Mouse (Mus musculus) brown adipose tissue, adult 24 weeks (tissue): ENCODE measurements around the gene Crispld2. TPM values are rescaled to one million over a fixed set of nuclear protein-coding genes. Genes with fewer than 3 reads are reported as not detected.

Source experiments
- H3K27ac ChIP-seq: fragments of 200-500 bp; replicated peaks from 2 replicates; pipeline ENCODE4 v1.5.1; 2012; ENCODE audit warnings: low read depth, mild to moderate bottlenecking, low read length
- H3K4me1 ChIP-seq: fragments of 200-500 bp; 2 replicates; pipeline ENCODE4 v1.6.1; 2012; ENCODE audit warnings: low read length, mixed read lengths; ENCODE audit not compliant: control insufficient read depth, insufficient read depth, insufficient read length
- H3K4me3 ChIP-seq: fragments of 200-500 bp; 2 replicates; pipeline ENCODE4 v1.5.1; 2012; ENCODE audit warnings: low read depth, mild to moderate bottlenecking, low read length, moderate library complexity; ENCODE audit not compliant: insufficient read depth
- polyA plus RNA-seq: library from polyadenylated mRNA; stranded (reverse); fragments of >200 nt; gene quantifications from 2 replicates; pipeline ENCODE4 v1.2.4, GENCODE M21; 2012; ENCODE audit not compliant: missing spikeins, insufficient read depth, insufficient read length

Crispld2 gene
- polyA plus RNA-seq, 1 experiment, result 6.9 TPM

DNA sequence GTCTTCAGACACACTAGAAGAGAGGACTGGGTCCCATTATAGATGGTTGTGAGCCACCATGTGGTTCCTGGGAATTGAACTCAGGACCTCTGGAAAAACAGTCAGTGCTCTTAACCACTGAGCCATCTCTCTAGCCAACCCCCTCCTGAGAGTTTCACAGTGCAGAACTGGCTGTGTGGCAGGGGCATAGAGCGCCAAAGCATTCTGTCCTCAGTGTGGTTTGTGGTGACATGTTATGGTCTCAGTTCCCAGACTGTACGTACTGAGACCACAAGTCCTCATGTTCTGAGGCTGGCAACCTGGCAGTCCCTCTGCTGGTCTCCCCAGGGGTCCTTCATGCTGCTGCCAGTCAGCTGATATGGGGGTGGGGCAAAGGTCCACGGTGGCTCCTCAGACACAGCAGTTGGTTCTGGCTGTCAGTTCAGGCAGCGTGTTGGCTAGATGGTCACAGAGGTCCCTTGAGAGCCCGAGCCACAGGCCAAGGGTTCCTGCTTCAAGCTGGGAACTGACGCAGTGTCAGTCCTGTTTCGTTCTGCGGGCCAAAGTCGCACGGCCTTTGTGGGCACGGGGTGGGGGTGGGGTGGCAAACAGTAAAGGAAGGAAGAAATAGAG lies 13.4 kb upstream of the Crispld2 start:
- Histone ChIP-seq H3K27ac (0 out of 2 replicates have a peak overlapping the region, but pooled peaks have one; percentile 2), H3K4me1 (peaks cover 3% of the 10 kb centered on the region; the same call in 1 of the 2 replicates), H3K4me3 (no peak overlapping the region)

DNA sequence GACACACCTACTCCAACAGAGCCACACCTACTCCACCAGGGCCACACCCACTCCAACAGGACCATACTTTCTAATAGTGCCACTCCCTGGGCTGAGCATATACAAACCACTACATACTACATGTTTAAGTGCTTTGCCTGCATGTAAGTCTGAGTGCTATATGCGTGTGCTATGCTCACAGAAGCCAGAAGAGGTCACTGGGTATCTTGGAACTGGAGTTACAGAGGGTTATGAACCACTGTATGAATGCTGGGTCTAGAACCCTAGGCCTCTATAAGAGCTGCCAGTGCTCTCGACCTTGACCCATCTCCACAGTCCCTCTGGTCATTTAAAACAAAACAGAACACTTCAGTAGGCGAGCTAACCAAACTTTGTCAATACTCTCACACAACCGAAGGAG lies 11.0 kb upstream of the Crispld2 start:
- Histone ChIP-seq H3K27ac (no peak overlapping the region), H3K4me3 (no peak overlapping the region), H3K4me1 (peaks cover 3% of the 10 kb centered on the region; the same call in 1 of the 2 replicates)

DNA sequence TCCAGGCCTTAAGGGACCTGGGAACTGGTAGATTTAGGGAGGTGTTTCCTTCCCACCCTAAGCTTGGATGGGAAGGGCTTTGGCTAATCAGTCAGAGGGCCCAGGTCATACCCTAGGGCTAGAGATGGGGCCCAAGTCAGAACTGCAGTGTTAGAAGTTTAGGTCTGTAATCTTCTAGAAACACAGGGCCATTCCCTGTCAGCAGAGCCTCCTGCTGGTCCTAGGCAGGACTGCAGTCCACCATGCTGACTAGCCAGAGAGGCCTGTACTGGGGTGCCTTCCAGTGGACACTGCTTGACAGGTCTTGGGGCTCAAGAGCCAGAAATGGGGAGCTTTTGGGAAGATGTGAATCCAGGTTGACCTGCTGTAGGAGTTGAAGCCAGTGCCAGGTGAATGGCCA lies 8.2 kb upstream of the Crispld2 start:
- no peak overlapping the region for H3K27ac ChIP-seq

DNA sequence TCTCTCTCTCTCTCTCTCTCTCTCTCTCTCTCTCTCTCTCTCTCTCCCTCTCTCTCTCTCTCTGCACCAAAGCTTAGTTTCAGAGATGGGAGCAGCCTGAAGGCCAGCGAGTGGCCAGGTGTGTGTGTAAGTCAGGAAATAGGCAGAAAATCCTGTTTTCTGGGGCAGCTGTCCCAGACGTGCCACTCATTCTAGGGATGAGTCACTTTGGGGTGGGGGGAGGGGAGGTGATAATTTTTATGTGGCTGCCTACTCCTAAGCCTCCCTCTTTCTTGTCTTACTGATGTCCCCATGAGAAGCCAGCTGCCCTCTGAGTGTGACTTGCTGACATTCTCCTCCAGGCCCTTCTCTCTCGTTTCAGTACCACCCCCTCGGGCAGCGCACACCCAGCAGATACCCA lies 6.1 kb upstream of the Crispld2 start:
- no peaks in the 10 kb centered on the region for H3K4me1 ChIP-seq
- H3K4me3 ChIP-seq, result no peak overlapping the region
- H3K27ac ChIP-seq, result no peak overlapping the region

More for the DNA sequence above, 8.2 kb upstream of the Crispld2 start:
- no peak overlapping the region for H3K4me3 ChIP-seq
- H3K4me1 ChIP-seq, result peaks cover 3% of the 10 kb centered on the region; the same call in 1 of the 2 replicates

DNA sequence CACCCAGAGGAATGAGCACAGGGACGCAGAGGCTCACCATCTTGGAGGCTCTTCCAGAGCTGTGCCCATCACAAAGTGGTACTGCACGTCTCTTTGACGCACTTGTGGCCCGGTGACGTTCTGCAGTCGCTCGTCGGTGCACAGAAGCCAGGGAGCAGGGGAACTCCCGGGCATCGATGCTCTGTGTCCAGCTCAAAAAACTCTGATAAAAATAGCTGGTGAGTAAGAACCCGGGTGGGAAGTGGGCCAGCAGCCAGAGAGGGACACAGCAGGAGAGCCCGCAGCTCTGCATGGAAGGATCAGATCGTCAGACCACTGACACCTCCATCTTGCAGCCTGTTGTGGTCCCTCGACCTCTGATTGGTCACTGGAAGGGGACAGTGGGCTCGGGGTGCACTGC lies 4.2 kb upstream of the Crispld2 start:
- Histone ChIP-seq H3K4me3 (no peak overlapping the region), H3K27ac (no peak overlapping the region), H3K4me1 (no peaks in the 10 kb centered on the region)

DNA sequence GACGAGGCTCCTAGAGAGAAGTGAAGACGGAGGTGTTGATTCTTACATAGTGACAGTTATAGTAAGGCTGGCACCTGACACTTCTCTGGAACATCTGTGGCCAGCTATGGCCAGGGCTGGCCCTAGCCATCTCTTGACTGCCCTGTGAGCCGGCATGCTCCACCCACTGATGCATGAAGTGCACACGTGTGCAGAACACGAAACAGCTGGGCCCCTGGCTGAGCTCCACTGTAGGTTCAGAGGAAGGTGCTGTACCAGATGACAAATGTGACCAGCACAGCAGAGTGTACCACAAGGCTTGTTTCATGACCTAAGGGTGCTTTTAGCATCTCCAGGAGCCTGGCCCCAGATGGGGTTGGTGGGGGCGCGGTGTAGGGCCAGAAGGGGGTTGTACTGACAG lies 1.9 kb downstream of the Crispld2 start:
- Histone ChIP-seq H3K4me3 (peak overlapping the region; percentile 25), H3K4me1 (no peaks in the 10 kb centered on the region), H3K27ac (no peak overlapping the region)

DNA sequence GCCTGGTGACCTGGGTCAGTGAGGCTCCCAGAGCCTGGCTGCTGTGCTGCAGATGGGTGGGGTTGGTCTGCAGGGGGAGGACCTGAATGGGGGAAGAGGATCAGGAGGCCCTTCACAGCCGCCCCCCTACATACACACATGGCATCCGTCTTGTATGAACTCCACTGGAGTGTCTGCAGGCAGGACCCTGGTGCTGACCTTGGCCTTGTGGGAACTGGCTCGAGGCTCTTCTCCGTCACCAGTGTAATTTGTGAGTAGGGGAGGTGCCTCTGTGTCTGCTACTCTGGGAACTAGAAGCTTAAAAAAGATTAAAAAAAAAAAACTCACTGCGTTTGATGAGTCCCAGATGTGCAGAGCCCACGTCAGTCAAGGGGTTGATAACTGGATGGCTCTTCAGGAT lies 2.3 kb downstream of the Crispld2 start:
- Histone ChIP-seq H3K4me1 (no peaks in the 10 kb centered on the region), H3K4me3 (no peak overlapping the region; the same call in 1 of the 2 replicates), H3K27ac (no peak overlapping the region)

DNA sequence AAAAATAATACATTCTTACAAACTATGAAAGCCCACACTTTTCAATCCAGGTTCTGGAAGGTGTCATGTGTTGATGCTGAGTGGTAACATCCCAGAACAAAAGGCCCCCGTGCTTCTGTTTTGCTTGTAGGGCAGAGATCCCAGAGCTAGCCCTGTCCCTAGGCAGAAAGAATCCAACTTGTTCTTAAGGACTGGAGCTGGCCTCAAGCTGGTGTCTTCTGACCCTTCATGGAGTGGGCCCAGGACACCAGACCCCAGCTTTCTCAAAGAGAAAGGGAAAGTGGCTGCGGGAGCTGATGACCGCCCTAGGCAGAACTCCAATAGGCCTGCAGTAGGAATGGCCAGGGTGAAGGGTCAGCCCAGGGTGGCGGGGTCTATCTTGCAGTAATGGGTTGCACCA lies 5.0 kb downstream of the Crispld2 start:
- no peaks in the 10 kb centered on the region for H3K4me1 ChIP-seq
- H3K27ac ChIP-seq, result no peak overlapping the region
- H3K4me3 ChIP-seq, result no peak overlapping the region

DNA sequence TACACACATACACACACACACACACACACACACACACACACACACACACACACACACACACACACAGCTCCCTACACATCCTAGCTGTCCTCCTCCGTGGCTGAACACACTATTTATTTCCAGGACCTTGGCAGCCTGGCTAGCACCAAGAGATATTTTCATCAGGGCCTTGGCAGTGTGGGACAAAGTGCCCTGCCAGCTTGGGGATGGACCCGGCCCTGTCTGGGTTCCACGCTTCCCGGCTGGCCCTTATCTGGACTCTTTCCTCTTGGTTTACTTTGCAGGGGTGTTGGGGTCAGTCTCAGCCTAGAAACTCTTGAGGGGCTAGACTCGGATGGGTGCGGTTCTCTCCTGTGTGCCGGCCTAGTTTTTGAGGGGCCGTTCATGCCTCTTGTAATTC lies 8.2 kb downstream of the Crispld2 start:
- Histone ChIP-seq H3K4me1 (no peaks in the 10 kb centered on the region; the same call in 1 of the 2 replicates), H3K27ac (no peak overlapping the region), H3K4me3 (no peak overlapping the region)

DNA sequence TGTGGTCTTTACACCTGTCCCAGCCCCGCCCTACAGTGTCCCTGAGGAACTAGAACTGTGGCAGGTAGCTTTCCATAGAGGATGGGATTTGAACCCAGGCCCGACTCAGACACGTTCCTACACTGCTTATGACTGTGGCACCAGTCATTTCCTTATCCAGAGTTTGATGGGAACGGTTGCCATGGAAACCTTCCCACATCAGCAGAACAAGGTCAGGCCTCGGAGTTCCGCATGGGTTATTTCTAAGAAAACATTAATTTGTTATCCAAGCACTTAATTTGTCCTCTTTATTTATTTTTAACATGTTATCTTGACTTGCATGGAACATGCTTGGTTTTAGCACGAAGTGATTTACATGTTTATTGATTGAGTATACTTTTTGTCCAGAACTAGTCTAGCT lies 9.5 kb downstream of the Crispld2 start:
- Histone ChIP-seq H3K27ac (no peak overlapping the region), H3K4me1 (no peaks in the 10 kb centered on the region; the same call in 1 of the 2 replicates), H3K4me3 (no peak overlapping the region)

DNA sequence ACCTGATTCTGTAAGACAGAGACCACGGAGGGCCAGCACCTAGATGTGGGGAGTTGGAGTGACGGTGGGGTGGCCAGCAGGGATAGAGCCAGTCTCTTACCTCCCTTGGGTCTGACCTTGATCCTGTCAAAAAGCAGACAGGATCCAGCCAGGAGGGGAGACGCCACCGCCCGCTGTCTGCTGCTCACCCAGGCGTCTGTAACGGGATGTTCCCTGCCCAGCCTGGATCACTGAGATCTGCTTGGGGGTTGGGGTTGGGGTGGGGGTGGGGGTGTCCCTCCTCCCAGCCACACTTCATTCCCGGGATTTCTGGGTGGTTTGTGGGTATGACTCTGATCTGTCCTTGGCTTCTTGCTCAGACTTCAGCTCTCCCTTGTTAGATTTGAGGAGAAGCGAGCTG lies 10.1 kb downstream of the Crispld2 start:
- Histone ChIP-seq H3K4me3 (no peak overlapping the region), H3K4me1 (no peaks in the 10 kb centered on the region; the same call in 1 of the 2 replicates), H3K27ac (no peak overlapping the region)

DNA sequence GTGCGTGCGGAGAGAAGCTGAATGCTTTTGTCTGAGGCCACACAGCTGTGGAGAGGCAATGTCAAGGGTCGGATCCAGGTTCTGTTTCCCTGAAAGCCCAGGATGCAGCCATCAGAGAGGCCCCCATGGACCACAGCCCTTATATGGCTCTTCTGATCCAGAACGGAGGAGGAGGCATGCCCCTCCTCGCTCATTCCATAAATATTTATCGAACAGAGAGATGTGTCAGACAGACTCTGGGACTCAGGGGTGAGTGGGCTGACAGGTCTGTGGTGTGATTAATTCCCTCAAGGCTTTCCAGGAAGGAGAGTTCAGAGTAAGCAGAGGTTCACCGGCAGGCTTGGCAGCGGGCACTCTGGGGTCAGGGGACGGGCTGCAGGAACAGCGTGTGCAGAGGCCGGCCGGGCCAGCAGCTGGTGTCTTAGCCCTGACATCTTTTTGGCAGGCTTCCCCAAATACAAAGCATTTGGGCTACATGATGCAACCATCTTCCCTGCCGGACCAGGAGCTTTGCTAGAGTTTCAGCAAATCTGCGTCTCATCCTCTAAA lies 12.0 kb downstream of the Crispld2 start:
- Histone ChIP-seq H3K27ac (no peak overlapping the region), H3K4me3 (no peak overlapping the region), H3K4me1 (no peaks in the 10 kb centered on the region; the same call in 1 of the 2 replicates)

DNA sequence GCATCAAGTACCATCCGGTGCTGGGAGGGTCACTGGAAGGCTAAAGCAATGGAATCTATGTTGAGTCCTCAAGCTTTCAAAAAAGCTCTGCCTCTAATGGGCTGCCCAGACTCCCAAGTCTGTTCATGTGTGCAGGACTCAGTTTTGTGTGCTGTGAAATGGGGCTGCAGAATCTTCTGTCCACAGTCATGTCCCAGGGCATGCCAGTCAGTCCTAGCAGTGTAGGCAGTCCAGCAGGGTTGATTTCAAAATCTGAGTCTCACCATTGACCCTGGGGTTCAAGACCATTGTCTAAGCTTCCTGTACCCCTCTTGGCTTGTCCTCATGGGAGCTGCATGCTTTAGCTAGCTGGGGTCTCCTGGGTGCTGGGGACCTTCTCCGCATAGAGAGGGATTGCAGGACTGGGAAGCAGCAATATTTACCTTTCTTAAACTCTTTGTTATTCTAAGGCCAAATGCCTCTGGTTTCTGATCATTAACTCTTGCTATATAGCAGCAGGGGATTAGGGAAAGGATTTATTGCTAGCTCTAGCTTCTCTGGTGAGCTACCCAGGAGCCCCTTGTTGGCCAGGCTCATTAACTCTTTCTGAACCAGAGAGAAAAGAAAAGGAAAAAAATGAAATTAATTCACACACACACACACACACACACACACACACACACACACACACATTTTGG lies 12.6 kb downstream of the Crispld2 start:
- Histone ChIP-seq H3K4me3 (no peak overlapping the region), H3K4me1 (no peaks in the 10 kb centered on the region; the same call in 1 of the 2 replicates), H3K27ac (no peak overlapping the region)

DNA sequence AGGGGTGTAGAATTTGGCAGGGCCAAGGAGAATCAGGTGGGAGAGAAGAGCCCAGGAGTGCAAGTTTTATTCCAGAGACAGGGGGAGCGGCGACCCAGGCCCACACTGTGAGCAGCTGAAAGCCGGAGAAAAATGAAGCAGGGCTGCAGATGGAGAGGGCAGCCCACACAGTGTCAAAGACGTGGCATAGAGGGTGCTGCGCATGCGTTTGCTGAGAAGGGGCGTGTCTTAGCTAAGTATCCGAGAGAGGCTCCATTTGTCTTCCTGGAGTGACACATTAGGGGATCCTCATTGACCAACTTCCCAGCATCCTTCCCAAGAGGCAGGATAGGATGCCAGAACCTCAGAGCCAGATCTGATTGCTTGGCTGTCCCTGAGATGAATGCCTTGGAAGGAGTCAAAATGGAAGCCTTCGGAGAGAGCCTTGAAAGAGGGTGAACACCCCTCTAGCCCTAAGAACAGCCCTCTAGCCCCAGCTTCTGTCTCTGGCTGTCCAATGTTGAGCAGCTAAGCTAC lies 14.5 kb downstream of the Crispld2 start:
- Histone ChIP-seq H3K4me1 (no peaks in the 10 kb centered on the region; the same call in 1 of the 2 replicates), H3K4me3 (no peak overlapping the region), H3K27ac (no peak overlapping the region)

DNA sequence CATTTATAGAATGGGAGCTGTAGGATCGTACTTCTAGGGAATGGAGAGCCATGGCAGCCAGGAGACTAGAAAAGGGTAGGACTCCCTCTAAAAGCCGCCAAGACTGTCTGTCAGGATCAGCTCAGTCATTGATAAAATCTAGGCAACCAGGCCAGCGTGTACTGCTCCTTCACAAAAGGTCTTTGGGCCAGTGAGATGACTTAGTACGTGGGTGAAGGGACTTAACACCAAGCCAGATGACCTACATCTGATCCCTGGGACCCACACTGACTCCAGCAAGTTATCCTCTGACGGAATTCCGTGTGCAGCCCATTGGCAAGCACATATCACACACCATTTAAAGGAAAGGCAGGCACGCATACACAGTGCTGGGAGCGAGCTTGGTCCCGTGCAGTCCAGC lies 14.9 kb downstream of the Crispld2 start:
- Histone ChIP-seq H3K4me1 (no peaks in the 10 kb centered on the region; the same call in 1 of the 2 replicates), H3K4me3 (no peak overlapping the region), H3K27ac (no peak overlapping the region)
